Mouse (Mus musculus) myocyte (in vitro differentiated cells): Measurements from ENCODE around the gene Rundc1. TPM values are rescaled to one million over a fixed set of nuclear protein-coding genes. Genes with fewer than 3 reads are reported as not detected.
"Not testable (repeated sequence)": the region's sequence is repeated elsewhere in the genome, so short reads cannot be mapped to it uniquely, and the experiment has no call there.

Experiments
- H3K27me3 ChIP-seq: one replicate; pipeline ENCODE4 v1.6.1; 2011; ENCODE audit not compliant: control insufficient read depth, insufficient read depth, insufficient read length
- H3K36me3 ChIP-seq: one replicate; pipeline ENCODE4 v1.6.1; 2011; ENCODE audit not compliant: control insufficient read depth, insufficient read depth
- H3K4me2 ChIP-seq: one replicate; pipeline ENCODE4 v1.6.1; 2011; ENCODE audit warnings: low read depth, control low read depth
- H3K4me3 ChIP-seq: one replicate; pipeline ENCODE4 v1.5.1; 2011; ENCODE audit warnings: mild to moderate bottlenecking, control low read depth, moderate library complexity
- H3K79me2 ChIP-seq: one replicate; pipeline ENCODE4 v1.6.1; 2011; ENCODE audit not compliant: control insufficient read depth, insufficient read depth
- H3ac ChIP-seq: one replicate; pipeline ENCODE4 v1.6.1; 2011; ENCODE audit not compliant: control insufficient read depth, insufficient read length
- CEBPB ChIP-seq: IDR thresholded peaks from 2 replicates; pipeline ENCODE4 v1.6.1; 2011; ENCODE audit warnings: mild to moderate bottlenecking, moderate library complexity; ENCODE audit not compliant: poor library complexity, insufficient read depth, severe bottlenecking
- E2F4 ChIP-seq: IDR thresholded peaks from one replicate; pipeline ENCODE4 v1.6.1; 2011; ENCODE audit warnings: mild to moderate bottlenecking, control low read depth, moderate library complexity; ENCODE audit not compliant: insufficient read depth
- MAX ChIP-seq: IDR thresholded peaks from one replicate; pipeline ENCODE4 v1.6.1; 2011; ENCODE audit warnings: low read depth, mild to moderate bottlenecking, control low read depth
- MYOD1 ChIP-seq, 3 experiments: IDR thresholded peaks; one replicate each; pipeline ENCODE4 v1.6.1; 2011; ENCODE audit warnings: control low read depth in 2 of 3, low read depth in 2 of 3, mild to moderate bottlenecking in 2 of 3, moderate library complexity in 1 of 3; ENCODE audit not compliant: insufficient read length in 2 of 3, control insufficient read depth in 1 of 3
- MYOG ChIP-seq, 3 experiments: IDR thresholded peaks; one replicate each; pipeline ENCODE4 v1.6.1; 2011; ENCODE audit warnings: control low read depth in 2 of 3, low read depth in 2 of 3, mild to moderate bottlenecking in 2 of 3; ENCODE audit not compliant: insufficient read length in 2 of 3, control insufficient read depth in 1 of 3, insufficient read depth in 1 of 3
- POLR2A ChIP-seq: IDR thresholded peaks from one replicate; pipeline ENCODE4 v1.6.1; 2011; ENCODE audit warnings: low read depth, mild to moderate bottlenecking, control low read depth, moderate library complexity; ENCODE audit not compliant: insufficient read length
- POLR2AphosphoS2 ChIP-seq: IDR thresholded peaks from one replicate; pipeline ENCODE4 v1.6.1; 2011; ENCODE audit warnings: low read depth, control low read depth; ENCODE audit not compliant: insufficient read length
- REST ChIP-seq: IDR thresholded peaks from one replicate; pipeline ENCODE4 v1.6.1; 2011; ENCODE audit warnings: mild to moderate bottlenecking, control low read depth, moderate library complexity; ENCODE audit not compliant: insufficient read depth, insufficient read length
- SRF ChIP-seq: IDR thresholded peaks from one replicate; pipeline ENCODE4 v1.6.1; 2011; ENCODE audit warnings: low read depth; ENCODE audit not compliant: control insufficient read depth, insufficient read length
- TCF12 ChIP-seq: IDR thresholded peaks from one replicate; pipeline ENCODE4 v1.6.1; 2011; ENCODE audit warnings: mild to moderate bottlenecking, control low read depth; ENCODE audit not compliant: poor library complexity, insufficient read depth, severe bottlenecking
- TCF3 ChIP-seq: IDR thresholded peaks from one replicate; pipeline ENCODE4 v1.6.1; 2011; ENCODE audit warnings: low read depth, control low read depth; ENCODE audit not compliant: insufficient read length
- USF1 ChIP-seq: IDR thresholded peaks from one replicate; pipeline ENCODE4 v1.6.1; 2011; ENCODE audit warnings: low read depth, mild to moderate bottlenecking, control low read depth, moderate library complexity
- polyA plus RNA-seq: library from polyadenylated mRNA; unstranded; fragments of >200 nt; fragmentation: generic; extraction: Trizol; gene quantifications from one replicate; pipeline ENCODE4 v1.2.1, GENCODE M21; 2012; ENCODE audit warnings: missing spikeins

Gene Rundc1
- polyA plus RNA-seq, 1 experiment: 13.6 TPM

GRCm38 (mm10) chr11:101472336-101472735, 47.5 kb downstream of the Rundc1 start:
- H3K4me2 ChIP-seq: no peak overlapping the region
- H3K79me2 ChIP-seq: no peaks in the 10 kb centered on the region
- no peak for TF ChIP-seq SRF
- no peak for TF ChIP-seq E2F4
- no peak for TF ChIP-seq MAX
- no peak for TF ChIP-seq CEBPB
- no peak for TF ChIP-seq MYOD1 (IDR thresholded peaks at IDR 0.05; ENCODE audit: control insufficient read depth in 1 of 3, insufficient read length in 2 of 3, low read depth in 2 of 3)
- no peak for TF ChIP-seq POLR2AphosphoS2
- no peak for TF ChIP-seq TCF3
- no peak for TF ChIP-seq TCF12
- TF ChIP-seq POLR2A: no peak
- TF ChIP-seq USF1: no peak
- no peak for TF ChIP-seq MYOG (IDR thresholded peaks at IDR 0.05; ENCODE audit: control insufficient read depth in 1 of 3, insufficient read depth in 1 of 3, insufficient read length in 2 of 3, low read depth in 2 of 3)
- no peak for TF ChIP-seq REST
- H3K36me3 ChIP-seq: no peaks in the 10 kb centered on the region
- H3ac ChIP-seq: no peak overlapping the region
- H3K4me3 ChIP-seq: no peak overlapping the region
- no peaks in the 10 kb centered on the region for H3K27me3 ChIP-seq

GRCm38 (mm10) chr11:101473686-101474085, 48.8 kb downstream of the Rundc1 start:
- not testable (repeated sequence) for H3K27me3 ChIP-seq, H3K79me2 ChIP-seq, H3K4me3 ChIP-seq, H3ac ChIP-seq, H3K36me3 ChIP-seq, H3K4me2 ChIP-seq

- Histone ChIP-seq H3K36me3 (no peaks in the 10 kb centered on the region), H3K4me3 (no peak overlapping the region), H3K79me2 (no peaks in the 10 kb centered on the region), H3K4me2 (no peak overlapping the region), H3ac (no peak overlapping the region), H3K27me3 (no peaks in the 10 kb centered on the region)
- no peak for TF ChIP-seq TCF12
- TF ChIP-seq CEBPB: no peak
- no peak for TF ChIP-seq SRF
- TF ChIP-seq MYOD1 (IDR thresholded peaks at IDR 0.05; ENCODE audit: control insufficient read depth in 1 of 3, insufficient read length in 2 of 3, low read depth in 2 of 3): no peak
- no peak for TF ChIP-seq USF1
- TF ChIP-seq REST: no peak
- TF ChIP-seq E2F4: no peak
- no peak for TF ChIP-seq MYOG (IDR thresholded peaks at IDR 0.05; ENCODE audit: control insufficient read depth in 1 of 3, insufficient read depth in 1 of 3, insufficient read length in 2 of 3, low read depth in 2 of 3)
- TF ChIP-seq POLR2A: no peak
- no peak for TF ChIP-seq TCF3
- TF ChIP-seq MAX: no peak
- no peak for TF ChIP-seq POLR2AphosphoS2
Observed at GRCm38 (mm10) chr11:101474298-101474697, 49.4 kb downstream of the Rundc1 start.

DNA sequence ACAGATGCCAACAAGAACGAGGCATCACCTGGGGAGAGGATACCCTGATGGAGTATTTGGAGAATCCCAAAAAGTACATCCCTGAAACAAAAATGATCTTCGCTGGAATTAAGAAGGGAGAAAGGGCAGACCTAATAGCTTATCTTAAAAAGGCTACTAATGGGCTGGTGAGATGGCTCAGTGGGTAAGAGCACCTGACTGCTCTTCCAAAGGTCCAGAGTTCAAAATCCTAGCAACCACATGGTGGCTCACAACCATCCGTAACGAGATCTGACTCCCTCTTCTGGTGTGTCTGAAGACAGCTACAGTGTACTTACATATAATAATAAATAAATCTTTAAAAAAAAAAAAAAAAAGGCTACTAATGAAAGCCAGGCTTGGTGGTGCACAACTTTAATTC, 51.5 kb downstream of the Rundc1 start:
- not testable (repeated sequence) for H3K79me2 ChIP-seq, H3ac ChIP-seq, H3K4me2 ChIP-seq, H3K4me3 ChIP-seq, H3K27me3 ChIP-seq, H3K36me3 ChIP-seq

- no peaks in the 10 kb centered on the region for H3K79me2 ChIP-seq
- no peak overlapping the region for H3ac ChIP-seq
- no peaks in the 10 kb centered on the region for H3K36me3 ChIP-seq
- H3K4me3 ChIP-seq: no peak overlapping the region
- no peak overlapping the region for H3K4me2 ChIP-seq
- H3K27me3 ChIP-seq: no peaks in the 10 kb centered on the region
- TF ChIP-seq MAX (no peak), E2F4 (no peak), POLR2A (no peak), REST (no peak), TCF12 (no peak), CEBPB (no peak), TCF3 (no peak), SRF (no peak), MYOG (IDR thresholded peaks at IDR 0.05; ENCODE audit: control insufficient read depth in 1 of 3, insufficient read depth in 1 of 3, insufficient read length in 2 of 3, low read depth in 2 of 3) (no peak), USF1 (no peak), MYOD1 (IDR thresholded peaks at IDR 0.05; ENCODE audit: control insufficient read depth in 1 of 3, insufficient read length in 2 of 3, low read depth in 2 of 3) (no peak), POLR2AphosphoS2 (no peak)
Observed at GRCm38 (mm10) chr11:101477194-101477551, 52.3 kb downstream of the Rundc1 start.
